Mouse (Mus musculus) ES-Bruce4 (cell line): ENCODE data around the gene Rab11fip4.

Experiments used
- CTCF ChIP-seq: IDR thresholded peaks from one replicate; pipeline ENCODE4 v1.8.1; 2011; ENCODE audit warnings: low read depth, low read length
- EP300 ChIP-seq: IDR thresholded peaks from 2 replicates; pipeline ENCODE4 v1.6.1; 2011; ENCODE audit warnings: low read depth, low read length; ENCODE audit not compliant: insufficient read depth

GRCm38 (mm10) chr11:79577741-79578140 is 13.3 kb upstream of the Rab11fip4 start:
- TF ChIP-seq CTCF (peak; percentile 49), EP300 (no peak)
